Mouse (Mus musculus) embryonic facial prominence, embryonic 15.5 days (tissue): ENCODE data around the gene BC037034. TPM values are rescaled to one million over a fixed set of nuclear protein-coding genes. Genes with fewer than 3 reads are reported as not detected.
A peak's percentile ranks its signal among the peaks of the same experiment; 100 is the strongest.

ENCODE experiments used
- ATAC-seq: fragments of 200-750 bp; cut with Nextera tagmentation; 2 replicates; pipeline ENCODE4 v1.8.0; 2017; ENCODE audit warnings: low read depth, moderate TSS enrichment; ENCODE audit not compliant: insufficient number of reproducible peaks, low FRiP score, low TSS enrichment
- H3K27ac ChIP-seq: fragments of 300-500 bp; sonication (generic); replicated peaks from 2 replicates; pipeline ENCODE4 v1.5.1; 2015; ENCODE audit warnings: mild to moderate bottlenecking, inconsistent platforms
- H3K27me3 ChIP-seq: fragments of 300-500 bp; sonication (generic); 2 replicates; pipeline ENCODE4 v1.6.1; 2015; ENCODE audit warnings: inconsistent platforms
- H3K36me3 ChIP-seq: fragments of 300-500 bp; sonication (generic); 2 replicates; pipeline ENCODE4 v1.6.1; 2015; ENCODE audit warnings: mild to moderate bottlenecking, inconsistent platforms
- H3K4me1 ChIP-seq: fragments of 300-500 bp; sonication (generic); 2 replicates; pipeline ENCODE4 v1.6.1; 2015; ENCODE audit warnings: inconsistent platforms
- H3K4me2 ChIP-seq: fragments of 300-500 bp; sonication (generic); replicated peaks from 2 replicates; pipeline ENCODE4 v1.6.1; 2015; ENCODE audit warnings: mild to moderate bottlenecking, inconsistent platforms
- H3K4me3 ChIP-seq: fragments of 300-500 bp; sonication (generic); replicated peaks from 2 replicates; pipeline ENCODE4 v1.5.1; 2015; ENCODE audit warnings: mild to moderate bottlenecking, inconsistent platforms
- H3K9ac ChIP-seq: fragments of 300-500 bp; sonication (generic); 2 replicates; pipeline ENCODE4 v1.6.1; 2015; ENCODE audit warnings: inconsistent platforms
- H3K9me3 ChIP-seq: fragments of 300-500 bp; sonication (generic); replicated peaks from 2 replicates; pipeline ENCODE4 v1.6.1; 2016; ENCODE audit warnings: inconsistent platforms
- WGBS: fragments of 180-500 bp; shearing (Covaris S2); methylation state at CpG from one replicate; pipeline ENCODE4 v1.1.7; 2015; 5-methylcytosine and 5-hydroxymethylcytosine counted together
- polyA plus RNA-seq: library from polyadenylated mRNA; unstranded; fragments of >200 nt; fragmentation: Nextera tagmentation; extraction: Ambion mirVana; gene quantifications from 2 replicates; pipeline ENCODE4 v1.2.1, GENCODE M21; 2015

BC037034 gene
- polyA plus RNA-seq, 1 experiment from 2014 or later: 7.7 TPM

DNA sequence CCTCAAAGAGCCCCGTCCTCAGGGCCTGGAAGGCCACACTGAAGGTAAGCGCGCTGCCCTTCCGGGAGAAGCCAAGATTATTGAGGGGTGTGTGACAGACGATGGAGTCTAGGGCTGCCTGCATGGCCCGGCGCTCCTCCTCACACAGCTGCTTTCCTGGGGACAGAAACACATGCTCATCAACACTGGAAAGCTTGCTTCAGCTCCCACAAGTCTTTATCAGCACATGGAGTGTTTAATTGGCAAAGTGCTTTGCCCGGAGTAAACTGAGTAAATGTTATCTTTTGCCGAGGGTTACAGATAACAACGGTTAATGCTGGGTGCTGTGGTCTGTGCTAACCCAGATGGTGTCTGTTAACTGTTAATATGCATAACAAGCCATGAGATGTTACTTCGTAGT, 3.0 kb downstream of the BC037034 start:
- no peak overlapping the region for H3K27ac ChIP-seq
- H3K36me3 ChIP-seq: peaks cover 45% of the 10 kb centered on the region

DNA sequence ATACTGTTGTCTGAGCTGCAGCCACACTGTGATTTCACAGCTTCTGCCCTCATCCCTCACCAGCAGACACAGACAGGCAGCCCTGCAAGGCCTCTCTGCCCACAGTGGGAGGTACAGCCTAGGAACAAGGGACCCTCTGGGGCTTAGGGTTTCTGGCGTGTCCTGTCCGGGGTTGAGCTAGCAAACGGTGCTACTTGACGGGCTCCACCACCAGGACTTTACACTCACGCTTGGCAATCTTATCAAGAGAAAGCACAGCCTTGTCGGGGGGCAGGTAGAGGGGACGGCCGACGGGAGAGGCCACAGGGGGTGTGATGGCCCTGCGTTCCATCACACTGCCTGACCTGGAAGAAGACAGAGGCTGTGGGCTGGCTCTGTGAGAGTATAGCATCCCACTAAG, 3.8 kb downstream of the BC037034 start:
- H3K4me2 ChIP-seq: no peak overlapping the region
- no peak overlapping the region for H3K27ac ChIP-seq
- no peaks in the 10 kb centered on the region for H3K27me3 ChIP-seq
- peaks cover 39% of the 10 kb centered on the region for H3K36me3 ChIP-seq
- H3K4me1 ChIP-seq: peaks cover 31% of the 10 kb centered on the region
- no peak for ATAC-seq
- 81% methylated on average over 10 of the region's 10 CpGs for WGBS
- H3K9me3 ChIP-seq: no peaks in the 10 kb centered on the region
- H3K4me3 ChIP-seq: no peak overlapping the region
- H3K9ac ChIP-seq: no peak overlapping the region

More for the DNA sequence above, 3.0 kb downstream of the BC037034 start:
- Histone ChIP-seq H3K4me3 (no peak overlapping the region), H3K9ac (no peak overlapping the region), H3K9me3 (no peaks in the 10 kb centered on the region), H3K4me1 (peaks cover 30% of the 10 kb centered on the region), H3K27me3 (no peaks in the 10 kb centered on the region), H3K4me2 (no peak overlapping the region)
- WGBS: 81% methylated on average over 11 of the region's 11 CpGs
- no peak for ATAC-seq

DNA sequence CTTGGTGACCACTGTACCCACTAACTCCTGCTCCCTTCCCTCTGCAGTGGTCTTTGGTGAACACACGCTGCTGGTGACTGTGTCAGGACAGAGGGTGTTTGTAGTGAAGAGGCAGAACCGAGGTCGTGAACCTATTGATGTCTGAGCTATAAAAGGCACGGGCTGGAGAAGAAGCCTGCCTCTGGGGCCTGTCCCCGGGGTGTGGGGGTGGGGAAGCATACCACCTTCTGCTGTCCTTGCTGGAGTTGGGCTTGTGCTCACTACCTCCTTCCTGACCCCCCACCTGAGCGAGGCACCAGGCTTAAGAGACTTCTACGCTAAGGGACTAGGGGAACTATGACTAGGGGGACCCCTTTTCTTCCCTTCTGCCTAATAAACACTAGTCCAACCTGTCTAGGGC, 4.8 kb downstream of the BC037034 start:
- Histone ChIP-seq H3K4me2 (no peak overlapping the region), H3K4me3 (no peak overlapping the region), H3K27ac (no peak overlapping the region), H3K9ac (no peak overlapping the region), H3K9me3 (no peaks in the 10 kb centered on the region), H3K36me3 (peaks cover 39% of the 10 kb centered on the region), H3K27me3 (no peaks in the 10 kb centered on the region), H3K4me1 (peaks cover 28% of the 10 kb centered on the region)
- WGBS: 55% methylated on average over 7 of the region's 7 CpGs
- ATAC-seq: no peak

DNA sequence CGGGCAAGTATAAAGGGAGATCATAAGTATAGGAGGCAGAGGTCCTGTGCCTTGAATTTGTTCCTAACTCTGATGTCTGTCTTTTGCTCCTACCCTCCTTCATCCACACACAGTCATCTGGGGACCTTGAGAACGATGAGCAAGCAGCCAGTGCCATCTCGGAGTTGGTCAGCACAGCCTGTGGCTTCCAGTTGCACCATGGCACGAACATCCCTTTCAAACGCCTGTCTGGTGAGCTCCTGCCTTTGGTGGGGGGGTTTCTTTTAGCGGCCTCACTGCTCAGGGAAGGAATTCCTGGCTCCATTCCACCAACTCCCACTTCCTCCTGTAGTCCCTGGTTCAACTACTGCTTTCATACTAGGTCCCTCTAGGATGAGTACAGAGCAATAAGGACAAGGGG, 5.3 kb downstream of the BC037034 start:
- no peak for ATAC-seq
- WGBS: 76% methylated on average over 6 of the region's 6 CpGs
- no peak overlapping the region for H3K4me2 ChIP-seq
- no peak overlapping the region for H3K4me3 ChIP-seq
- no peaks in the 10 kb centered on the region for H3K27me3 ChIP-seq
- H3K36me3 ChIP-seq: peaks cover 39% of the 10 kb centered on the region
- no peaks in the 10 kb centered on the region for H3K9me3 ChIP-seq
- H3K9ac ChIP-seq: no peak overlapping the region
- H3K4me1 ChIP-seq: peaks cover 28% of the 10 kb centered on the region
- H3K27ac ChIP-seq: no peak overlapping the region

DNA sequence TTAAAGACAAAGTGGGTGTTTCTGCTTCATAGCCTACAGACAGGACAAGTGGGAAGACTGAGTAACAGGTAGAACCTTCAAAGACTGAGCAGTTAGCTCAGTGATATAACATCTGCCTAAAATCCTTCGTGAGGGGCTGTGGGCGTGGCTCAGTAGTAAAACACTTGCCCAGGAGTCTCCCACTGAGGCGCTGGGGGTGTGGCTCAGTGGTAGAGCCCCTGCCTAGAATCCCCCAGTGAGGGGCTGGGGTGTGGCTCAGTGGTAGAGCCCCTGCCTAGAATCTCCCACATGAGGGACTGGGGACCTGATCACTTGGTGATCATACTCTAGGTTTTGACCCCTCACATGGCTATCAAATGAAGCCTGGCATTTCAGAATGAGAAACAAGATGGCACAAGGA, 5.8 kb downstream of the BC037034 start:
- H3K36me3 ChIP-seq: peaks cover 39% of the 10 kb centered on the region
- no peak overlapping the region for H3K4me2 ChIP-seq
- no peak for ATAC-seq
- H3K4me3 ChIP-seq: no peak overlapping the region
- H3K4me1 ChIP-seq: peaks cover 25% of the 10 kb centered on the region
- H3K9ac ChIP-seq: no peak overlapping the region
- 79% methylated on average over 3 of the region's 3 CpGs for WGBS
- no peaks in the 10 kb centered on the region for H3K27me3 ChIP-seq
- H3K9me3 ChIP-seq: no peaks in the 10 kb centered on the region
- H3K27ac ChIP-seq: no peak overlapping the region

DNA sequence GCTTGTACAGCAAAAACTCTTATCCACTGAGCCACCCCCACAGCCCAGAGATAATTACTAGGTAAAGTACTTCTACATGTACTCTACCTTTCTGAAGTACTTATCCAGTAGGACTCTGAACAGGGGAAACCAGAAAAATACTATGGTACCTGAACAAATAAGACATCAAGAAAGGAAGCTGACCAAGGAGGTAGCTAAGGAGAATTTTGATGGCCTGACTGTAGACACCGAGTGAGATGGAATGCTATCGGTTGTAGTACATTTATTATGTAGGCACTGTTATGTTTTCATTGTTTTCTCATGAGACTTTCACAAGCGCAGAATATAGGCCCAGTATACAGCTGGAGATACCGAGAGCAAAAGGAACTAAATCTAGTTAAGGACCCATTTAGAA, 6.3 kb downstream of the BC037034 start:
- H3K4me1 ChIP-seq: peaks cover 20% of the 10 kb centered on the region
- ATAC-seq: no peak
- no peak overlapping the region for H3K9ac ChIP-seq
- H3K36me3 ChIP-seq: peaks cover 39% of the 10 kb centered on the region
- H3K4me3 ChIP-seq: no peak overlapping the region
- H3K27ac ChIP-seq: no peak overlapping the region
- H3K9me3 ChIP-seq: no peaks in the 10 kb centered on the region
- no peak overlapping the region for H3K4me2 ChIP-seq
- 94% methylated on average over 4 of the region's 4 CpGs for WGBS
- no peaks in the 10 kb centered on the region for H3K27me3 ChIP-seq

DNA sequence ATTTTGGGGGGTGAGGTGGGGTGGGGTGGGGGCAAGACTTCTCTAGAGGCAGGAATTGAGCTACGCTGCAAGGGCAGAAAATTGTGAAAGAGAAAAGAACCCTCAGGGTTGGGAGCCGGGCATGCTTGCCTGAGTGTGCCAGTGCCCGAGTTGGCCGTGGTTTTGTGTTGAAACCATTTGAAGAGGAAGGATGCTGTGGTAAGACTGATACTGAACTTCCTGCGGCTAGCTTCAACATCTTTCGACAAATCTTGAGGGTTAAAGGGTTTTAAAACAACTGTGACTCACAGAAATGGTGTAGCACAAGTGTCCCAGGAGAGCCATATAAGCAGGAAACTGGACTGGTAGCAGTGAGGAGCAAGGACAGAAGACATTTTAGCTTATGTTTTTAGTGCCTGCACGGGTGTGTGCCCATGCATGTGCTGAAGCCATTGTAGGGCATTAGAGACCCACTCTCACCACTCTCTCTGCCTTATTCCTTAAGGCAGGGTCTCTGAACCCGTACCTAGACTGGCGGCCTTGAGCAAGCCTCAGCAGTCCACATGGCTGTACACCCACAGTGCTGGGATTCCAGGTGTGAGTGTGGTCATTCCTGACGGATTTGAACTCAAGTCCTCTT, 6.8 kb downstream of the BC037034 start:
- H3K9ac ChIP-seq: no peak overlapping the region
- H3K4me3 ChIP-seq: no peak overlapping the region
- peaks cover 15% of the 10 kb centered on the region for H3K4me1 ChIP-seq
- ATAC-seq: no peak
- WGBS: 83% methylated on average over 10 of the region's 10 CpGs
- H3K4me2 ChIP-seq: no peak overlapping the region
- no peaks in the 10 kb centered on the region for H3K9me3 ChIP-seq
- no peak overlapping the region for H3K27ac ChIP-seq
- no peaks in the 10 kb centered on the region for H3K27me3 ChIP-seq
- peaks cover 37% of the 10 kb centered on the region for H3K36me3 ChIP-seq

DNA sequence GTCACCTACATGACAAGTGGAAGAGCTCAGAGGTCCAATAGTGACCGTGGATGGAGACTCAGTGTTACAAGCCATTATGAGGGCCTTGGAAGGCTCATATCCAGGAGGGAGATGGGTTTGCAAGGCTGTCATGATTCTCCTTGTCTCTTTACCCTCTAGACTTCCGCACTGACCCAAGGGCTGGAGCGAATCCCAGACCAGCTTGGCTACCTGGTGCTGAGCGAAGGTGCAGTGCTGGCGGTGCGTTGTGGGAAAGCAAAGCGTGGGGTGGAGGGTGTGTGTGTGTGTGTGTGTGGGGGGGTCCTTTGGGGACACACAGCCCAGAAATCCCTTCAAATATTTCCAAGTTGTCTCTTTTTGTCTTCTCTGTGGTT, 7.8 kb downstream of the BC037034 start:
- ATAC-seq: no peak
- Histone ChIP-seq H3K27me3 (no peaks in the 10 kb centered on the region), H3K4me3 (peak overlapping the region; percentile 83), H3K27ac (peak overlapping the region; percentile 85), H3K4me2 (peak overlapping the region; percentile 78), H3K9ac (peak overlapping the region; percentile 69), H3K9me3 (no peaks in the 10 kb centered on the region), H3K4me1 (peaks cover 11% of the 10 kb centered on the region), H3K36me3 (peaks cover 28% of the 10 kb centered on the region)
- WGBS: 23% methylated on average over 7 of the region's 7 CpGs

DNA sequence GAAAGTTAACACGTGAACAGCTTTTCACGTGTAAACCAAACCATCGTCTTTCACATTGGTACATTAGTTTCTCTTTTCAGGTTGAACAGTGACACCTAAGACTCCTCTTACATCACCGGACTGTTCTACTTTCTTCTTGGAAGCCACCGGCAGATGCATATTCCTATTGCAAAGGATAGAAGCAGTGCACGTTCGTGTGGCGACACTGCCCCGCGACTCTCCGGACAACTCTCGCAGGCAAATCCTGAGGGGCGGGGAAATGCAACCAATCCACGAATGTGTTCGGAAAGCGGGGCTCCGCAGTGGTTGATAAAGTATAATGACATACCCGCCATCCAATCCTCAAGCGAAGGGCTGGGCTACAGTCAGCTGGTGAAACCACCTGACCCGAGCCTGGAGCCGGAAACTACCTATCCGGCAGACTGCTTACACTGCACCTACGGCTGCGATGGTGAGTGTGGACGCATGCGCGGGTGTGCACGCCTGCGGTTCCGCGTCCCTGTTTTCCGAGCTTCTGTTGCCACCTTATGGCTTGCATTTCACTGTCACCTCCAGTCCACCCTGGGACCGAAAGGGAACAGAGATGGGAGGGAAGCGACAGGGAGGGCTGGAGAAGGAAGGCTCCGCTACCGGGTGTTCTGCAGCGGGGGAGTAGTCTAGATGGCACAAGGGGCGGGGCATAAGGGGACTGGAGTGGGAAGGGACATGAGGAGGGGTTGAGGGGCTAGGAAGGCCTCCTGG, 8.3 kb downstream of the BC037034 start, which contains the start of gene Lamtor4:
TSS of gene Lamtor4 (plus strand) at position 130 of the 741 bp plus-strand sequence.
- no peaks in the 10 kb centered on the region for H3K27me3 ChIP-seq
- WGBS: under 1% methylated on average over 38 of the region's 38 CpGs
- peak within 1 kb of the TSS; percentile 78 for H3K4me2 ChIP-seq
- H3K9me3 ChIP-seq: no peaks in the 10 kb centered on the region
- H3K4me3 ChIP-seq: peak within 1 kb of the TSS; percentile 83
- H3K36me3 ChIP-seq: peaks cover 23% of the 10 kb centered on the region
- peak; percentile 100 for ATAC-seq
- H3K27ac ChIP-seq: peak within 1 kb of the TSS; percentile 85
- H3K4me1 ChIP-seq: peaks cover 11% of the 10 kb centered on the region
- H3K9ac ChIP-seq: peak within 1 kb of the TSS; percentile 69

DNA sequence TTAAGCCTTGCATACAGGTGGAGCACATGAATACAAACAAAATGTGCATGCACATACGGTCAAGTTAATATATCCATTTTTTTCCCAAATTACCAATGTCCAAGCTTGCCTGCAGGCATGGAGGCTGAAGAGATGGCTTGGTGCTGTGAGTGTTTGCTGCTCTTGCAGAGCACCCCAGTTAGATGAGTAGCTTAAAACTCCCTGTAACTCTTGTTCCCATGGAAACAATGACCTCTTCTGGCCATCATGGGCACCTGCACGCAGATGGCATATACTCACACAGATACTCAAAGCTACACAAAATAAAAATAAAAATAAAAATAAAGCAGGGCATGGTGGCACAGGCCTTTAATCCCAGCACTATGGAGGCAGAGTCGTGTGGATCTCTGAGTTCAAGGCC, 10.8 kb downstream of the BC037034 start:
- no peaks in the 10 kb centered on the region for H3K27me3 ChIP-seq
- H3K4me2 ChIP-seq: no peak overlapping the region
- no peaks in the 10 kb centered on the region for H3K9me3 ChIP-seq
- 91% methylated on average over 3 of the region's 3 CpGs for WGBS
- H3K4me3 ChIP-seq: no peak overlapping the region
- ATAC-seq: no peak
- no peaks in the 10 kb centered on the region for H3K36me3 ChIP-seq
- H3K4me1 ChIP-seq: peaks cover 11% of the 10 kb centered on the region
- no peak overlapping the region for H3K27ac ChIP-seq
- H3K9ac ChIP-seq: no peak overlapping the region

DNA sequence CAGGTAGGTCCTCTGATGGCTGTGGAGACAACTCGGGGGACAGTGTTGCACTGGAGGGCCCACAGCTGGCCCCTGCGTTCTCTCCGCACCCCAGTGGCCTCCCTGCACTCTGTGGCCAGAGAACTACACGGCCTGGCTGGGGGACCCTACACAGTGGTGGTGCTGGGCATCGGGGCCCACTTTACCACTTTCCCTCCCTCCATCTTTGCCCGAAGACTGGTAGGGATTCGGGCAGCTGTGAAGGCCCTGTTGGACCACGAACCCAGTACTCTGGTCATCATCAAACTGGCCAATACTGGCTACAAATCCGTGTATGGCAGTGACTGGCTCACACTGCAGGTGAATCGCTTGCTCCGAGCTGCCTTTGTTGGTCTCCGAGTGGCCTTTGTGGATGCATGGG, 12.7 kb downstream of the BC037034 start:
- ATAC-seq: no peak
- H3K27me3 ChIP-seq: no peaks in the 10 kb centered on the region
- H3K9ac ChIP-seq: no peak overlapping the region
- peaks cover 7% of the 10 kb centered on the region for H3K4me1 ChIP-seq
- no peaks in the 10 kb centered on the region for H3K9me3 ChIP-seq
- H3K4me2 ChIP-seq: no peak overlapping the region
- no peak overlapping the region for H3K4me3 ChIP-seq
- no peaks in the 10 kb centered on the region for H3K36me3 ChIP-seq
- WGBS: 81% methylated on average over 12 of the region's 12 CpGs
- no peak overlapping the region for H3K27ac ChIP-seq

DNA sequence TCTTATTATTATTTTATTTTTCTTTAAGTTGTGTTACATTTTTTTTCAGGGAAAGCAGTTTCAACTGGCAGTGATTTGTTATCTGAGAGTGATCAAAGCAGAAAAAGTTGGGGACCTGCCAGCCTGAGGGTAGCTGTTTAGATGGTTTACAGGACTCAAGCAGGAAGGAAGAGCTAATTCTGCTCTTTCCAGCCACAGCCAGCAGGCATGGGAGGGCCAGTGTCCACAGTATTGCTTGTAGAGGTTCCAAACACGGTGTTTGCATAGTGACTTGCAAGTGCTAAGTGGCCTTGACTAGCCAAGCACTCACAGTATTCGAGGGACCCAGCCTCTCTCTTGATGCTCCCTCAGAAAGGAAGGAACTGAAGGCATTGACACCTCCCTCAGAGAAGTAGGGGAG, 22.3 kb downstream of the BC037034 start:
- Histone ChIP-seq H3K27ac (no peak overlapping the region), H3K4me3 (no peak overlapping the region), H3K9ac (no peak overlapping the region), H3K36me3 (no peaks in the 10 kb centered on the region), H3K27me3 (no peaks in the 10 kb centered on the region), H3K4me1 (no peaks in the 10 kb centered on the region), H3K4me2 (no peak overlapping the region), H3K9me3 (no peaks in the 10 kb centered on the region)
- ATAC-seq: no peak
- WGBS: 46% methylated on average over 2 of the region's 2 CpGs
